Mouse (Mus musculus) ES-E14 (cell line): Measurements from ENCODE around the gene C1ql2.

ENCODE experiments used
- CHD2 ChIP-seq: IDR thresholded peaks from 2 replicates; pipeline ENCODE4 v1.6.1; 2014; ENCODE audit warnings: mild to moderate bottlenecking, low read depth, low read length, inconsistent platforms
- HCFC1 ChIP-seq: IDR thresholded peaks from 2 replicates; pipeline ENCODE4 v1.6.1; 2012; ENCODE audit warnings: low read length, inconsistent platforms, borderline replicate concordance; ENCODE audit not compliant: insufficient read depth

GRCm38 (mm10) chr1:120337970-120338369 lies 2.4 kb upstream of the C1ql2 start:
- TF ChIP-seq CHD2 (no peak), HCFC1 (no peak)
